Mouse (Mus musculus) MEL (cell line): ENCODE measurements around the gene Zdhhc7. TPM values are rescaled to one million over a fixed set of nuclear protein-coding genes. Genes with fewer than 3 reads are reported as not detected.

Experiments used
- DNase-seq: peaks from one replicate; pipeline ENCODE4 v3.0.0; 2011; ENCODE audit warnings: low read depth, low spot score
- H3K27ac ChIP-seq: 2 replicates; pipeline ENCODE4 v1.5.1; 2012; ENCODE audit warnings: low read depth, mild to moderate bottlenecking, control low read depth, low read length, moderate library complexity; ENCODE audit not compliant: control insufficient read depth
- H3K27me3 ChIP-seq, 2 experiments: fragments of 150-350 bp in 1 of 2; sonication (generic) in 1 of 2; 2 replicates each; pipeline ENCODE4 v1.6.1; 2012; ENCODE audit warnings: low read length in 2 of 2, mild to moderate bottlenecking in 2 of 2, improper control_type of control experiment in 1 of 2, moderate library complexity in 1 of 2; ENCODE audit not compliant: insufficient read depth in 2 of 2, control insufficient read depth in 1 of 2
- H3K36me3 ChIP-seq, 2 experiments: 2 replicates each; pipeline ENCODE4 v1.6.1; 2012 to 2014; ENCODE audit warnings: low read length in 2 of 2, improper control_type of control experiment in 1 of 2, inconsistent platforms in 1 of 2, mild to moderate bottlenecking in 1 of 2; ENCODE audit not compliant: insufficient read depth in 2 of 2, control insufficient read depth in 1 of 2
- H3K4me1 ChIP-seq, 2 experiments: fragments of 150-350 bp in 1 of 2; sonication (generic) in 1 of 2; 2 replicates each; pipeline ENCODE4 v1.6.1; 2012; ENCODE audit warnings: low read length in 2 of 2, improper control_type of control experiment in 1 of 2, mild to moderate bottlenecking in 1 of 2; ENCODE audit not compliant: insufficient read depth in 2 of 2, control insufficient read depth in 1 of 2
- H3K4me3 ChIP-seq, 2 experiments: fragments of 150-350 bp in 1 of 2; sonication (generic) in 1 of 2; 2 replicates each; pipeline ENCODE4 v1.5.1; 2012; ENCODE audit warnings: low read depth in 2 of 2, low read length in 2 of 2, mild to moderate bottlenecking in 2 of 2, moderate library complexity in 2 of 2, control low read depth in 1 of 2, improper control_type of control experiment in 1 of 2; ENCODE audit not compliant: control insufficient read depth in 1 of 2, insufficient read depth in 1 of 2
- H3K79me2 ChIP-seq: 2 replicates; pipeline ENCODE4 v1.6.1; 2012; ENCODE audit warnings: mild to moderate bottlenecking, low read length, moderate library complexity; ENCODE audit not compliant: control insufficient read depth, poor library complexity, insufficient read depth
- H3K9ac ChIP-seq: 2 replicates; pipeline ENCODE4 v1.6.1; 2012; ENCODE audit warnings: low read depth, mild to moderate bottlenecking, control low read depth, low read length, moderate library complexity; ENCODE audit not compliant: control insufficient read depth, poor library complexity, severe bottlenecking
- H3K9me3 ChIP-seq: fragments of 150-350 bp; sonication (generic); replicated peaks from 2 replicates; pipeline ENCODE4 v1.6.1; 2012; ENCODE audit warnings: mild to moderate bottlenecking, low read length, improper control_type of control experiment, moderate library complexity; ENCODE audit not compliant: insufficient read depth
- CHD1 ChIP-seq: IDR thresholded peaks from 2 replicates; pipeline ENCODE4 v1.6.1; 2012; ENCODE audit warnings: low read depth, mild to moderate bottlenecking, inconsistent platforms, low read length, improper control_type of control experiment
- ELF1 ChIP-seq: IDR thresholded peaks from 2 replicates; pipeline ENCODE4 v1.6.1; 2014; ENCODE audit warnings: low read depth, mild to moderate bottlenecking, inconsistent platforms, low read length, improper control_type of control experiment, moderate library complexity
- ETS1 ChIP-seq: IDR thresholded peaks from 2 replicates; pipeline ENCODE4 v1.6.1; 2012; ENCODE audit warnings: low read depth, mild to moderate bottlenecking, inconsistent platforms, low read length, improper control_type of control experiment, moderate library complexity
- GABPA ChIP-seq: IDR thresholded peaks from 2 replicates; pipeline ENCODE4 v1.6.1; 2012; ENCODE audit warnings: low read depth, mild to moderate bottlenecking, inconsistent platforms, low read length, improper control_type of control experiment, moderate library complexity
- JUND ChIP-seq: IDR thresholded peaks from 2 replicates; pipeline ENCODE4 v1.6.1; 2011; ENCODE audit warnings: low read depth, mild to moderate bottlenecking, improper control_type of control experiment, low read length
- KAT2A ChIP-seq: conservative IDR thresholded peaks from 2 replicates; pipeline ENCODE4 v1.6.1; 2012; ENCODE audit warnings: low read depth, low read length, improper control_type of control experiment, inconsistent platforms
- MAFK ChIP-seq: IDR thresholded peaks from 2 replicates; pipeline ENCODE4 v1.6.1; 2011; ENCODE audit warnings: low read depth, mild to moderate bottlenecking, low read length, improper control_type of control experiment, borderline replicate concordance
- MAX ChIP-seq: IDR thresholded peaks from 2 replicates; pipeline ENCODE4 v1.6.1; 2011; ENCODE audit warnings: low read length, improper control_type of control experiment
- MXI1 ChIP-seq: IDR thresholded peaks from 2 replicates; pipeline ENCODE4 v1.6.1; 2011; ENCODE audit warnings: mild to moderate bottlenecking, low read depth, low read length, improper control_type of control experiment
- MYB ChIP-seq: IDR thresholded peaks from 2 replicates; pipeline ENCODE4 v1.6.1; 2011; ENCODE audit warnings: mild to moderate bottlenecking, low read depth, low read length, improper control_type of control experiment
- POLR2A ChIP-seq, 2 experiments: IDR thresholded peaks; 2 replicates each; pipeline ENCODE4 v1.6.1; 2011 to 2012; ENCODE audit warnings: low read length in 2 of 2, mild to moderate bottlenecking in 2 of 2, control low read depth in 1 of 2, improper control_type of control experiment in 1 of 2, low read depth in 1 of 2, moderate library complexity in 1 of 2; ENCODE audit not compliant: control insufficient read depth in 1 of 2, insufficient read depth in 1 of 2, poor library complexity in 1 of 2
- SIN3A ChIP-seq: IDR thresholded peaks from 2 replicates; pipeline ENCODE4 v1.6.1; 2012; ENCODE audit warnings: low read length, improper control_type of control experiment, inconsistent platforms
- TBP ChIP-seq: IDR thresholded peaks from 2 replicates; pipeline ENCODE4 v1.8.0; 2011; ENCODE audit warnings: low read depth, low read length, improper control_type of control experiment
- TCF12 ChIP-seq: IDR thresholded peaks from 2 replicates; pipeline ENCODE4 v1.6.1; 2014; ENCODE audit warnings: low read depth, mild to moderate bottlenecking, inconsistent platforms, low read length, improper control_type of control experiment, moderate library complexity
- UBTF ChIP-seq: IDR thresholded peaks from 2 replicates; pipeline ENCODE4 v1.6.1; 2012; ENCODE audit warnings: low read depth, mild to moderate bottlenecking, inconsistent platforms, low read length, improper control_type of control experiment, moderate library complexity, borderline replicate concordance; ENCODE audit not compliant: insufficient read depth
- USF1 ChIP-seq: IDR thresholded peaks from 2 replicates; pipeline ENCODE4 v1.6.1; 2014; ENCODE audit warnings: low read depth, mild to moderate bottlenecking, inconsistent platforms, low read length, improper control_type of control experiment, moderate library complexity
- USF2 ChIP-seq, 2 experiments: IDR thresholded peaks; 2 replicates each; pipeline ENCODE4 v1.6.1; 2011 to 2012; ENCODE audit warnings: improper control_type of control experiment in 2 of 2, low read length in 2 of 2, borderline replicate concordance in 1 of 2, inconsistent platforms in 1 of 2, low read depth in 1 of 2, mild to moderate bottlenecking in 1 of 2; ENCODE audit not compliant: insufficient read depth in 1 of 2
- ZC3H11A ChIP-seq: IDR thresholded peaks from 2 replicates; pipeline ENCODE4 v1.6.1; 2012; ENCODE audit warnings: low read depth, mild to moderate bottlenecking, inconsistent platforms, low read length, improper control_type of control experiment
- ZMIZ1 ChIP-seq: IDR thresholded peaks from 2 replicates; pipeline ENCODE4 v1.6.1; 2012; ENCODE audit warnings: low read depth, mild to moderate bottlenecking, inconsistent platforms, low read length, improper control_type of control experiment, moderate library complexity
- ZNF384 ChIP-seq: IDR thresholded peaks from 2 replicates; pipeline ENCODE4 v1.6.1; 2012; ENCODE audit warnings: low read depth, mild to moderate bottlenecking, inconsistent platforms, low read length, improper control_type of control experiment
- polyA plus RNA-seq, 2 experiments: library from polyadenylated mRNA; stranded (reverse) in 1 of 2; unstranded in 1 of 2; fragments of >175 nt in 1 of 2; fragments of >200 nt in 1 of 2; gene quantifications; 2 replicates each; pipeline versions ENCODE4 v1.2.1 to v1.2.4; 2012; ENCODE audit warnings: low replicate concordance in 2 of 2, low read depth in 1 of 2; ENCODE audit not compliant: insufficient read length in 2 of 2, insufficient read depth in 1 of 2, missing spikeins in 1 of 2
- total RNA-seq: library from RNA; depleted of rRNA; stranded (reverse); fragments of 300-350 nt; gene quantifications from 2 replicates; pipeline ENCODE4 v1.2.3, GENCODE M21; 2012

The Zdhhc7 gene
- total and polyA plus RNA-seq, 3 experiments: 51.0 to 126 (median 54.4) TPM

- Histone ChIP-seq H3K9ac (no peak overlapping the region), H3K27ac (no peak overlapping the region), H3K27me3 (no peaks in the 10 kb centered on the region), H3K4me1 (no peaks in the 10 kb centered on the region), H3K4me3 (no peak overlapping the region), H3K36me3 (no peaks in the 10 kb centered on the region), H3K79me2 (no peaks in the 10 kb centered on the region), H3K9me3 (no peaks in the 10 kb centered on the region)
- DNase-seq: no peak
- TF ChIP-seq MYB: no peak
- TF ChIP-seq USF2 (IDR thresholded peaks at IDR 0.05; ENCODE audit: borderline replicate concordance in 1 of 2, insufficient read depth in 1 of 2, low read depth in 1 of 2, low read length in 2 of 2): no peak
- TF ChIP-seq ZNF384: no peak
- no peak for TF ChIP-seq POLR2A (IDR thresholded peaks at IDR 0.05; ENCODE audit: control insufficient read depth in 1 of 2, insufficient read depth in 1 of 2, low read depth in 1 of 2, low read length in 2 of 2, poor library complexity in 1 of 2)
- no peak for TF ChIP-seq CHD1
These were observed 44.2 kb downstream of the Zdhhc7 start for GRCm38 (mm10) chr8:120057078-120057477.

GRCm38 (mm10) chr8:120054833-120055232, 46.4 kb downstream of the Zdhhc7 start:
- Histone ChIP-seq H3K27me3 (no peaks in the 10 kb centered on the region), H3K36me3 (no peaks in the 10 kb centered on the region), H3K9me3 (no peaks in the 10 kb centered on the region), H3K27ac (no peak overlapping the region), H3K79me2 (no peaks in the 10 kb centered on the region), H3K4me3 (no peak overlapping the region), H3K4me1 (no peaks in the 10 kb centered on the region), H3K9ac (no peak overlapping the region)
- TF ChIP-seq ZC3H11A (no peak), MAX (no peak), SIN3A (no peak), MAFK (no peak), ETS1 (no peak), KAT2A (no peak), JUND (no peak)
- no peak for DNase-seq

GRCm38 (mm10) chr8:120052318-120052717, 49.0 kb downstream of the Zdhhc7 start:
- Histone ChIP-seq H3K27ac (no peak overlapping the region), H3K9ac (no peak overlapping the region), H3K79me2 (no peaks in the 10 kb centered on the region), H3K4me3 (no peak overlapping the region), H3K4me1 (no peaks in the 10 kb centered on the region), H3K9me3 (no peaks in the 10 kb centered on the region), H3K36me3 (no peaks in the 10 kb centered on the region), H3K27me3 (no peaks in the 10 kb centered on the region)
- DNase-seq: no peak
- no peak for TF ChIP-seq TCF12
- no peak for TF ChIP-seq USF1
- TF ChIP-seq MXI1: no peak
- TF ChIP-seq GABPA: no peak
- no peak for TF ChIP-seq ZMIZ1
- no peak for TF ChIP-seq ELF1
- no peak for TF ChIP-seq UBTF
- no peak for TF ChIP-seq TBP
